In the genomic region with DNA sequence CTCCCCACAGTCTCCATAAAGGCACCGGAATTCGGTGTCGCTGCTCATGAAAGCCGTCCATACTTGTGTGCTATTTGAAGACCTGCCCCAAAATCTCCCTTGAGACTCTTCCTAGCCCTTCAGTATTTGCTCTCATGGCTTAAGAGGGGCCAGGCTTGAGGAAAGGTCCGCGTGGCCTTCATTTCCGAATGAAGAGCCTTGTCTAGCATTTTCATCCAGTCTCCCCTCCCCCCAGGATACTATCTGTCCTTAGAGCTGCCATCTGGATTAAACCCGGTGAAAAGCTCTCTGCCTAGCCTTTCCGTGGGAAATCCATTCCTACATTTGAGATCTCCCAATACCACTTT, we compare ENCODE assay signal across 8 mouse cellular contexts. TPM values are rescaled to one million over a fixed set of nuclear protein-coding genes. Genes with fewer than 3 reads are reported as not detected.
DNase-seq lines count a peak whose midpoint lies in the region; ATAC-seq and TF ChIP-seq lines count a peak whose summit lies in the region.

No protein-coding gene starts in this region.

- TF ChIP-seq POLR2A in cerebellum, adult 2 months (IDR thresholded peaks at IDR 0.05; ENCODE audit: borderline replicate concordance, insufficient read depth, low read length), result no peak
- TF ChIP-seq POLR2A in spleen, adult 2 months (IDR thresholded peaks at IDR 0.05; ENCODE audit: low read depth, low read length), result no peak

- H3K4me3 ChIP-seq in cerebellum, adult 2 months (replicated peaks; ENCODE audit: insufficient read depth, low read depth, low read length), result peak overlapping the region; percentile 87
- peak overlapping the region; percentile 89 for H3K4me3 ChIP-seq in spleen, adult 2 months (ENCODE audit: extremely low read depth, insufficient read depth, insufficient read length)
- H3K4me3 ChIP-seq in hindbrain, embryonic 14.5 days (replicated peaks; ENCODE audit: low read length), result peak overlapping the region; percentile 65
- peak overlapping the region; percentile 73 for H3K4me3 ChIP-seq in liver, embryonic 15.5 days (replicated peaks)
- peak overlapping the region; percentile 58 for H3K4me3 ChIP-seq in stomach, postnatal 0 days (ENCODE audit: low read depth, low read length)

- H3K9me3 ChIP-seq in hindbrain, embryonic 14.5 days (ENCODE audit: control insufficient read depth, low read length), result no peaks in the 10 kb centered on the region
- no peaks in the 10 kb centered on the region for H3K9me3 ChIP-seq in liver, embryonic 15.5 days (replicated peaks)
- no peaks in the 10 kb centered on the region for H3K9me3 ChIP-seq in stomach, postnatal 0 days (ENCODE audit: control insufficient read depth, low read length)

- peak overlapping the region; percentile 81 for H3K27ac ChIP-seq in cerebellum, adult 2 months (ENCODE audit: insufficient read depth, low read length)
- 0 out of 2 replicates have a peak overlapping the region, but pooled peaks have one; percentile 28 for H3K27ac ChIP-seq in spleen, adult 2 months (ENCODE audit: insufficient read depth, low read length)
- H3K27ac ChIP-seq in hindbrain, embryonic 14.5 days, result peak overlapping the region; percentile 91
- peak overlapping the region; percentile 77 for H3K27ac ChIP-seq in liver, embryonic 15.5 days (replicated peaks)
- H3K27ac ChIP-seq in stomach, postnatal 0 days (replicated peaks), result peak overlapping the region; percentile 82

- no peaks in the 10 kb centered on the region for H3K27me3 ChIP-seq in cerebellum, adult 2 months (ENCODE audit: control insufficient read depth, insufficient read depth, low read length)
- H3K27me3 ChIP-seq in spleen, adult 2 months (ENCODE audit: control insufficient read depth, insufficient read depth, low read length), result no peaks in the 10 kb centered on the region
- no peaks in the 10 kb centered on the region for H3K27me3 ChIP-seq in hindbrain, embryonic 14.5 days (ENCODE audit: control insufficient read depth, insufficient read depth, low read length)
- no peaks in the 10 kb centered on the region for H3K27me3 ChIP-seq in liver, embryonic 15.5 days
- no peaks in the 10 kb centered on the region for H3K27me3 ChIP-seq in stomach, postnatal 0 days (ENCODE audit: control insufficient read depth, insufficient read depth, low read length)

- ATAC-seq in cerebellum, adult (ENCODE audit: insufficient number of reproducible peaks, low FRiP score, low TSS enrichment), result no peak
- ATAC-seq in hindbrain, embryonic 14.5 days (ENCODE audit: low FRiP score), result no peak
- ATAC-seq in liver, embryonic 15.5 days (ENCODE audit: insufficient read depth), result no peak
- ATAC-seq in stomach, postnatal 0 days (ENCODE audit: low FRiP score, low TSS enrichment), result no peak

- 8% methylated on average over 9 of the region's 9 CpGs for WGBS in cerebellum, adult 2 months
- 26% methylated on average over 9 of the region's 9 CpGs for WGBS in spleen, adult 2 months
- WGBS in hindbrain, embryonic 14.5 days, result 20% methylated on average over 9 of the region's 9 CpGs
- WGBS in liver, embryonic 15.5 days (ENCODE audit: insufficient replicate concordance), result 9% methylated on average over 9 of the region's 9 CpGs
- 15% methylated on average over 9 of the region's 9 CpGs for WGBS in stomach, postnatal 0 days

- TF ChIP-seq CTCF in cerebellum, adult 2 months (IDR thresholded peaks at IDR 0.05; ENCODE audit: borderline replicate concordance, insufficient read depth, low read depth, low read length), result no peak
- no peak for TF ChIP-seq CTCF in spleen, adult 2 months (IDR thresholded peaks at IDR 0.05; ENCODE audit: extremely low read depth, insufficient read depth, insufficient read length, insufficient replicate concordance)
- no peak for TF ChIP-seq CTCF in stomach, postnatal 0 days (IDR thresholded peaks at IDR 0.05; ENCODE audit: low read depth)

- no peak for TF ChIP-seq EP300 in stomach, postnatal 0 days (optimal IDR thresholded peaks at IDR 0.05)

- H3K36me3 ChIP-seq in spleen, adult 2 months (ENCODE audit: control insufficient read depth, insufficient read depth, low read length), result no peaks in the 10 kb centered on the region
- peaks cover 25% of the 10 kb centered on the region for H3K36me3 ChIP-seq in hindbrain, embryonic 14.5 days (replicated peaks; ENCODE audit: control insufficient read depth, insufficient read depth)
- H3K36me3 ChIP-seq in liver, embryonic 15.5 days (replicated peaks), result peaks cover 13% of the 10 kb centered on the region
- no peaks in the 10 kb centered on the region for H3K36me3 ChIP-seq in stomach, postnatal 0 days (ENCODE audit: control insufficient read depth, insufficient read depth, low read length)

- DNase-seq in cerebellum, adult 2 months, result peak in 1 of 2 experiments; percentile 29
- DNase-seq in spleen, adult 2 months (ENCODE audit: low read depth in 1 of 2, low spot score in 2 of 2), result no peak
- no peak for DNase-seq in spleen, adult 12 weeks (ENCODE audit: low spot score)
- peak; percentile 28 for DNase-seq in hindbrain, embryonic 14.5 days (ENCODE audit: low spot score)
- DNase-seq in stomach, postnatal 0 days (ENCODE audit: low spot score), result no peak
- DNase-seq in frontal cortex, postnatal 25 days (ENCODE audit: low spot score in 2 of 2), result no peak

- H3K4me2 ChIP-seq in hindbrain, embryonic 14.5 days (replicated peaks), result peak overlapping the region; percentile 68
- H3K4me2 ChIP-seq in liver, embryonic 15.5 days, result peak overlapping the region; percentile 70
- H3K4me2 ChIP-seq in stomach, postnatal 0 days (replicated peaks; ENCODE audit: low read depth), result peak overlapping the region; percentile 50

- peak overlapping the region; percentile 86 for H3K9ac ChIP-seq in hindbrain, embryonic 14.5 days
- H3K9ac ChIP-seq in liver, embryonic 15.5 days, result peak overlapping the region; percentile 75
- H3K9ac ChIP-seq in stomach, postnatal 0 days (ENCODE audit: low read length), result peak overlapping the region; percentile 74

- no peaks in the 10 kb centered on the region for H3K4me1 ChIP-seq in cerebellum, adult 2 months (ENCODE audit: control insufficient read depth, insufficient read depth, low read length)
- H3K4me1 ChIP-seq in spleen, adult 2 months (ENCODE audit: control insufficient read depth, insufficient read depth, insufficient read length), result peaks cover 4% of the 10 kb centered on the region; the same call in 1 of the 2 replicates
- peaks cover 29% of the 10 kb centered on the region for H3K4me1 ChIP-seq in hindbrain, embryonic 14.5 days (replicated peaks; ENCODE audit: control insufficient read depth, insufficient read depth, low read length)
- peaks cover 32% of the 10 kb centered on the region for H3K4me1 ChIP-seq in liver, embryonic 15.5 days (replicated peaks)
- no peaks in the 10 kb centered on the region for H3K4me1 ChIP-seq in stomach, postnatal 0 days (replicated peaks; ENCODE audit: control insufficient read depth, insufficient read depth)

RNA-seq across cellular contexts. Expression of a gene that starts 5.3 kb away (rescaled TPM):
- 288 and 301 TPM in 2 replicates for polyA plus RNA-seq in cerebellum, adult 2 months (2012; rRNA removed)
- polyA plus RNA-seq in spleen, adult 2 months (2012; rRNA removed), result 188 and 201 TPM in 2 replicates
- polyA plus RNA-seq in hindbrain, embryonic 14.5 days (2014; fragmentation: Nextera tagmentation; extraction: Ambion mirVana), result 332 and 338 TPM in 2 replicates
- 92.2 and 98.5 TPM in 2 replicates for polyA plus RNA-seq in liver, embryonic 15.5 days (2015; fragmentation: Nextera tagmentation; extraction: Ambion mirVana)
- polyA plus RNA-seq in stomach, postnatal 0 days (2015; fragmentation: Nextera tagmentation; extraction: Ambion mirVana), result 89.4 and 93.1 TPM in 2 replicates

RNA-seq across cellular contexts. Expression of a gene that starts 24.3 kb away (rescaled TPM):
- 579 and 612 TPM in 2 replicates for polyA plus RNA-seq in cerebellum, adult 2 months (2012; rRNA removed)
- polyA plus RNA-seq in spleen, adult 2 months (2012; rRNA removed), result 81.6 and 90.8 TPM in 2 replicates
- 126 and 142 TPM in 2 replicates for polyA plus RNA-seq in hindbrain, embryonic 14.5 days (2014; fragmentation: Nextera tagmentation; extraction: Ambion mirVana)
- polyA plus RNA-seq in liver, embryonic 15.5 days (2015; fragmentation: Nextera tagmentation; extraction: Ambion mirVana), result 34.3 and 37.4 TPM in 2 replicates
- polyA plus RNA-seq in stomach, postnatal 0 days (2015; fragmentation: Nextera tagmentation; extraction: Ambion mirVana), result 47.3 and 53.5 TPM in 2 replicates

RNA-seq across cellular contexts. Expression of a gene that starts 40.3 kb away (rescaled TPM):
- polyA plus RNA-seq in cerebellum, adult 2 months (2012; rRNA removed), result 66.2 and 69.0 TPM in 2 replicates
- 16.1 and 16.2 TPM in 2 replicates for polyA plus RNA-seq in spleen, adult 2 months (2012; rRNA removed)
- 81.4 and 91.6 TPM in 2 replicates for polyA plus RNA-seq in hindbrain, embryonic 14.5 days (2014; fragmentation: Nextera tagmentation; extraction: Ambion mirVana)
- polyA plus RNA-seq in liver, embryonic 15.5 days (2015; fragmentation: Nextera tagmentation; extraction: Ambion mirVana), result 6.0 and 6.1 TPM in 2 replicates
- polyA plus RNA-seq in stomach, postnatal 0 days (2015; fragmentation: Nextera tagmentation; extraction: Ambion mirVana), result 3.8 and 4.2 TPM in 2 replicates

RNA-seq across cellular contexts. Expression of a gene that starts 46.0 kb away (rescaled TPM):
- 282 and 300 TPM in 2 replicates for polyA plus RNA-seq in cerebellum, adult 2 months (2012; rRNA removed)
- polyA plus RNA-seq in spleen, adult 2 months (2012; rRNA removed), result 64.1 and 65.4 TPM in 2 replicates
- polyA plus RNA-seq in hindbrain, embryonic 14.5 days (2014; fragmentation: Nextera tagmentation; extraction: Ambion mirVana), result 237 and 259 TPM in 2 replicates
- polyA plus RNA-seq in liver, embryonic 15.5 days (2015; fragmentation: Nextera tagmentation; extraction: Ambion mirVana), result 142 and 158 TPM in 2 replicates
- polyA plus RNA-seq in stomach, postnatal 0 days (2015; fragmentation: Nextera tagmentation; extraction: Ambion mirVana), result 316 and 334 TPM in 2 replicates

RNA-seq across cellular contexts. Expression of a gene that starts 46.1 kb away (rescaled TPM):
- 61.5 and 62.4 TPM in 2 replicates for polyA plus RNA-seq in cerebellum, adult 2 months (2012; rRNA removed)
- polyA plus RNA-seq in spleen, adult 2 months (2012; rRNA removed), result 47.5 and 64.5 TPM in 2 replicates
- 41.7 and 44.4 TPM in 2 replicates for polyA plus RNA-seq in hindbrain, embryonic 14.5 days (2014; fragmentation: Nextera tagmentation; extraction: Ambion mirVana)
- polyA plus RNA-seq in liver, embryonic 15.5 days (2015; fragmentation: Nextera tagmentation; extraction: Ambion mirVana), result 28.5 and 31.2 TPM in 2 replicates
- 17.5 and 17.9 TPM in 2 replicates for polyA plus RNA-seq in stomach, postnatal 0 days (2015; fragmentation: Nextera tagmentation; extraction: Ambion mirVana)

Comparison
In these comparisons a context has a peak if more than half of its experiments do, and no peak if none do; other contexts are left out.
1. H3K27ac ChIP-seq: peak in every context shown above with its lines; median percentile 91 in hindbrain, embryonic 14.5 days; 82 in stomach, postnatal 0 days; 81 in cerebellum, adult 2 months; 77 in liver, embryonic 15.5 days; 28 in spleen, adult 2 months.